Mouse (Mus musculus) cerebellum, adult 8-10 months (tissue): ENCODE measurements around the gene Rcbtb2.
"Not testable (repeated sequence)": the region's sequence is repeated elsewhere in the genome, so short reads cannot be mapped to it uniquely, and the experiment has no call there.

ENCODE experiments used
- DNase-seq: peaks from one replicate; pipeline ENCODE4 v3.0.0; 2022

Gene Rcbtb2

GRCm38 (mm10) chr14:73122923-73123278 is at the start of gene Rcbtb2:
Gene Rcbtb2, plus strand, starts transcription at chr14:73123037.
- no peak for DNase-seq

GRCm38 (mm10) chr14:73083563-73083962 is 39.3 kb upstream of the Rcbtb2 start:
- no peak for DNase-seq

DNA sequence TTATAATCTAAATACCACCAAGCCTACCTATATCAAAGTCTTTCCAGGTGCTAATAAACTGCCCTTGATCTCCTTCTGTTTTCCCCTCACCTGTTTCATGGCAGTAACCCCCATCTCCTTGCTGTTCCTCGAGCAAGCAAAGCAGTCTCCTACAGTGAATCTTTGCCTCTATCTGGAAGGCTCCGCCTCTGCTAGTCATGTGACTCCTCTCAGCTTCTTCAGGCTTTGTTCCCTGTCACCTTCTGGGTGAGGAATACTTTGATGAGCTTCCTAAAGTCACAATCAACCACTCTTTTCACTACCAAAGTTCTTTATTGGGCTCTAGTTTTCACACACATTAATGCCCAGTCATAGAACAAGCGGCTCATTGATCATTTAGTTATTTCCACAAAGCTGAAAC is 36.4 kb upstream of the Rcbtb2 start:
- DNase-seq: no peak

- DNase-seq: no peak
These were observed 35.6 kb upstream of the Rcbtb2 start for GRCm38 (mm10) chr14:73087247-73087646.

DNA sequence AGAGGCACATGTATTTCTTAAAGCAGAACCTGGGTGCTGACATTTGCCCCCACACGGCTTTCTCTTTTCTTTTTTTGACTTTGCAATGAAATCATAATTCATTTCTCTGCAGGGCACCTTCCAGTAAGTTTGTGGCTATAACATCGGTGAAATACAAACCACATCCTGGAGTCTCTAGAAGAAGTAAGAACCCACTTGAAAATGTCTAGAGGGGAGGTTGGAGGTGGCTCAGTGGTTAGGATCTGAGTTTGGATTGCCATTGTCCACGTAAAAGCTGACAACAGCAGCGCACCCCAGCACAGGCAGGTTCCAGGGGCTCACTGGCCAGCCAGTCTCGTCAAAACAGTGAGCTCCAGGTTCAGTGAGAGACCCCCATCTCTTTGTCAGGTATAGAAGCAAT is 35.1 kb upstream of the Rcbtb2 start:
- no peak for DNase-seq

- DNase-seq: no peak
These were observed 34.6 kb upstream of the Rcbtb2 start for GRCm38 (mm10) chr14:73088224-73088623.

DNA sequence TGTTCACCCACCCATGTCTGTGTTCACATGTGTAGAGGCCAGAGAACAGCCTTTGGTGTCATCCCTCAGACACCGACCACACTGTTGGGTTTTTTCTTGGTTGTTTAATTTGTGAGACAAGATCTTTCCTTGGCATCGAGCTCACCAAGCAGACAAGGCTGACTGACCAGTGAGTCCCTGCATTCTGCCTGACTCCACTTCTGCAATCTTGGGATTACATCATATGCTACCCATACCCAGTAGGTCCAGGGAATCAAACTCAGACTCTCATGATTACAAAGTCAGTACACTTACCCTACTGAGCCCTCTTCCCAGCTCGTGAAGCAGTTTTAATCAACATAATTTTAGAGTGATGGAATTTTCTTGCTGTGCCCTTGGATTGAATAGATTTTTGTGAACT is 30.0 kb upstream of the Rcbtb2 start:
- DNase-seq: no peak

DNA sequence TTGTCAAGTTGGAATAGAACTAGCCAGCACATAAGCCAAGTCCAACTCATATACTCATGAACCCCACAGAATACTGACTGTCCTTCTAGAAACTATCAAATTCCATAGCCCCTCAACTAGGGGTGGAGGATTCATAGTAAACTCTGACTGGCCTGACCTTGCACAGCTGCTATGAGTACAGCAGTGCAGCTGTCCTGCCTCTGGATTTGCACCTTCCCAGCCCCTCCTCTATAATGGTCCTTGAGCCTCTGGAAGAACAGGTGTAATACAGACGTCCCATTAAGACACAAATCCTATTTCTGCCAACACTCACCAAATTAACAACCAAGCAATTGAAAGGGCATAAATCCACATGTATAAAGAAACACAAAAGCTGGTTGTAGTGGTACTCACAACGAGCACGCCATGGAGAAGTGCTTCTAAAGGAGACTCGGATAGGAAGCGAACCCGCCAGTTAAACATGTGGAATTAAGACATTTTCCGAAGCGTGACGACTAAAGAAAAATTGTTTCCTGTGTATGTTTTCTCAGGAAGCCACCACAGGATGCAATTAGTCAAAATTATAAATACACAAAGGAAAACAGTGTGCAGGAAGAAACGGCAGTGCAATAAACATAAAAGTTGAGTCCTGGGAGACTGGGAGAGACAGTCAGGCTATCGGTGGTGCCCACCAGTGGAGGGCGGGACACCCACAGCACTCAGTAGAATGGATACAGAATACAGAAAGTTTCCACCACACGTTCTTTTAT is 27.9 kb upstream of the Rcbtb2 start:
- no peak for DNase-seq

- DNase-seq: peak; percentile 12
These were observed 24.0 kb upstream of the Rcbtb2 start for GRCm38 (mm10) chr14:73098677-73099387.

DNA sequence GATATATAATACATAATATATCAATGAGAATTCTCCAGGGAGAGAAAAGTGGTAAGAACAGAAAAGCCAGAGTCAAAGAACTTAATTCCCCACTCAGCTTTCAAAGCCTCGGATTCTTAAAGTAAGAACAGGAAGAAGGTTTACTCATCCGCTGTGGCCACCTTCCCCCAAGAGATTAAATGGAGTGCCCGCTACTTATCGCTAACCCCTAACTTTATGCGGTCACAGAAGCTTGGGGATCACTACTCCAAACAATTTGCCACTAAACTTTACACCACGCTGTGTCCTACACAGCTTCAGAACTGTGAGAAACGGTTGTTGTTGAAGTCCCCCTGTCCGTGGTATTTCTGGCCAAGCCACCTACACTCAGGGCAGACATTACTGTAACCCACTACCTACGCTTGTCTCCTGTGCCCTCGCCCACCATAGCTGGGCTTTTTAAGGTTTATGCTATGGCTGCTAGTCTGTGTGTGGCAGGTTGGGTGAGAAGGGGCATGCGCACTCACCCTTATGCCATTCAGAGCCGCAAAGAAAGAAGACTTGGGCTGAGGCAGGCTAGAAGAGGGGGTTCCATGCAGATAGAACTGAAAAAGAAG is 20.5 kb upstream of the Rcbtb2 start:
- DNase-seq: no peak

DNA sequence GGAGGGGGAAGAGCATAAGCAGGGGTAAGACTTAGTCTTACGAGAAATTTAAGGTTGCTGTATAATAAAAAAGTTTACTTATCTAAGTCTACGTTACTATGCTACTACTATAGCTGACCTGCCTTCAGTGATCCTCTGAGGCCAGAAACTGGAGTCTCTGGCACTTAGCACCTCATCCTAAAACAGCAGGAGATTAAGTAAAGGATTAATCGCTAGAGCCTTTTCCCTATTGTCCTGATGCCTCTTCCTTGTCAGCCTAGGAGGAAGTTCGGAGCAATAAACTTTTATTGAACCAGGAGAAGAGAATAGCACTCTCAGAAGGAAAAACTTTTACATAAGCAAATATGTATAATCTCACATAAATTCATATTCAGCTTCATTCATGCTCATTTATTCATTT is 19.9 kb upstream of the Rcbtb2 start:
- DNase-seq: not testable (repeated sequence)

DNA sequence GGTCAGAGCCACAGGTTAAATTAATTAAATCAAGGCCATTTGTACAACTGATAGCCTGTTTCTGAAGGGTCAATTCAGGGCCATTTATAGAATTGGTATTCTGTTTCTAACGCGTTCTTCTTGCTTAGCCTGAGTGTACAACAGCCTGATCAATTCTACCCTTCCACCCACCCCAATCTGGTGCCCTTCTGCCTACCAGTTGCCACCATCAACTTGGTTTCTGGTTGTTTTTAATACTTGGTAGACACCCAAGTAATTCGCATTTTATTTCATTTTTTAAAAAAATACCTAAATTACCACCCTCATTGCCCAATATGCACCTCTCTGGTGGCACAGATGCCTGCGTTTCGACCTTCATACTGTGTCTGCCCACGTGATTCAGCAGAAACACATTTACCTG is 17.9 kb upstream of the Rcbtb2 start:
- DNase-seq: no peak

DNA sequence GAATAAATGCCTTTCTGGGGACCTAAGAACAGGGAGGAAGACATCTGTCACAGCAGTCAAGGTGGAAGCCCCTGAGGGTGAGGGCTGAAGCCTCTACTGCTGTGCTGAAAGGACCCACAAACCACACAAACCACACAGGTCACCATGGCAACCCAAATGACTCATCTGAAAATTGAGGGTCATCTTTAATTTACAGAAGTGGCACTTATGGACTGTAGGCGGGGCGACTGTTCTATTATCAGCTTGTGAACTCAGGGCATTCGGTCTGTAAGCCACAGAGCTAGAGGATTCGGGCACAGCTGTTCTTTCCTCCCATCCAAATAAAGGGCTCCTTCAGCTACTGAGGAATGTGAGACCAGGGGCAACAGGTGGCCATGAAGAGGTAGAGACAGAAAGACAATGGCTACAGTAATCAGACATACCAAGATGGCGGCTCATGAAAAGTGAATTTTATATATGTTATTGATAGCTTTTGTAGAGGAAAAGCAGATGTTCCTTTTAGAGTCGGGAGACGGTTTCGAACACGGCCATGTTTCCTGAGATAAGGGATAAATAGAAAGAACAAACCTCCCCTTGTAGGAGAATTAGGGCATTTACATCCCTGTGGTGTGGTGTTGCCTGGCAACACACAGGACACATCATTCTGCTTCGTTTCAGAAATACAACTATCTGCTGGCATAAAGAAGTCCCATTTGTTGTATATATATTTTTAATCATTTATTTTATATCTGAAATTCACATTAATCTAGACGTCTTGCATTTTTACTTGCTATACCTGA is 17.2 kb upstream of the Rcbtb2 start:
- DNase-seq: no peak

- DNase-seq: peak; percentile 52
These were observed 16.6 kb upstream of the Rcbtb2 start for GRCm38 (mm10) chr14:73106234-73106711.

DNA sequence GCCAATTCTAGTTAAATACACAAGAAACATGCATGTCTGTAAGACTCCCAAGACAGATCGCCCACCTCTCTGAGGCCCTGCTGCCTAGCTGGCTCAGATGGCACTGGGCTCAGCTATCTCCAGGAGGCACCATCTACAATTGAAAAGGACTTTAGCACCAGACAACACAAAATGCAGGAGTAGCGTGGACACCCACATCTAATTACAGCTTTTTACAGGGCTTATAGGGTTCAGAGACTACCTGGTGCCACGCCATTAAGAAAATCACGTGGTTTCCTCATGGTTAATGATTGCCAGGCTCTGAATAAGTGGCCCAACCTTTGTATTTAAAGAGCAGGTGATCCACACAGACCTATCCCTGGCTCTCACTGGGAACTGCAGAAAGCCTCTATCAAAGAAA is 15.9 kb upstream of the Rcbtb2 start:
- DNase-seq: no peak

DNA sequence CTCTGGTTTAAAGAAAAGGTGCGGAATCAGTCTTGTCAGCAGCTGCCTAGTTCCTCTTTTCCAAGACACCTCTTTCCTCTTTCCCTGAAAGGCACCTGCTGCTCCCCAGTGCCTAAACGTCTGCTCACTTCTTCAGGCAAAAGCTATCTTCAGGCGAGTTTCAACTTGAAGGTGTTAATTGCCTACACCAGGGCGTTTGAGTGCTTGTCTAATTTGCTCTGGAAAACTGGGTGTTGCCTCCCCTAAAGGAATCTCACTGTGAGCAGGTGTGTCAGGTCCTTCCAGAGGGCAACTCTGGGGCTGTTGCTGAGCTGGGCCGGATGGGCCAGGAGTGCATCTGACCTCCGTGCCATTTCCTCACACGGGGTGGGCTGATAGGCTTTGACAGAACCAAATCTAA is 15.5 kb upstream of the Rcbtb2 start:
- no peak for DNase-seq

- DNase-seq: no peak
These were observed 14.9 kb upstream of the Rcbtb2 start for GRCm38 (mm10) chr14:73107952-73108351.

DNA sequence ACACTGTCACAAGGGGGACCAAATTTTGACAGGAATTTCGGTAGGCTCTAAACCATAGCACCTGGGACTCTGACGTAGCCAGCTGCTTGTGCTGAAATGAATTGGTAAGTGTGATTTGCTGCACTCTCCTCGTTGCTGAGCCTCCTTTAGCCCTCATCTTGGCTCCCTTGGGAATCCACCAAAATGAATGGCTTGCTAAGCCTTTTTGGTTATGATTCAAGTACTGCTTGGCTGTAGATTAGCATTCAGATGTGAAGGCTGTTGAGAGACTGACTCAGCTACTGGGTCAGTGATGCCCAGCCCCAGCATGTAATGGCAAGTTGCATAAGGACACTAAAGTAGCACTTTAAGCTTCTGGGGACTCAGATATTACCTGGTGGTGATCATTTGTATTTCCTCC is 12.2 kb upstream of the Rcbtb2 start:
- DNase-seq: no peak

GRCm38 (mm10) chr14:73111091-73111490 is 11.7 kb upstream of the Rcbtb2 start:
- no peak for DNase-seq

DNA sequence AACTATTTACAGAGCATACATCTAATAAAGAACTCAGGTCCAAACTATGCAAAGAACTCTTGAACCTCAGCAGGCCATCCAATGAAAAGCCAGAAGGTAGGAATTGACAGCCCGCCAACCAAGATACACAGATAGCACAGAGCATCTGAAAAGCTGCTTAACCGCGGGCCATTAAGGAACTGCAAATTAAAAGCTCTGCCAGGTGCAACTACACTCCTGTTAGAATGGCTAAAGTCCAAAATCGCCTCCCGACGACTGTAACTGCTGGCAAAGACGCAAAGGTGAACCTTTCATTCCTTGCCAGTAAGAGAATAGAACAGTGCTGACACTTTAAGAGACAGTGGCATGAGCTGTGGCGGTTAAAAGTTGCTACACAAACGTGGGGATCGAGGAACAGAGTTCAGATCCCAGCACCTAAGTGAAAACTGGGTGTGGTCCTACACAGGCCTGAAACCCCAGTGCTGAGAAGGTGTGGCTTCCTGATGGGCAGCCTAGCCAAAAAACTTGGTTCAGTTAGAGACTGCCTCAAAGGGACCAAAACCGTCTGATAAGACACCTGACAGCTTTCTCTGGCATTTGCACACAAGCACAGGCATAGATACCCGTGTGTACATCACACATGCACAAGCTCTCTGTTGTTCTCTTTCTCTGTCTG is 10.5 kb upstream of the Rcbtb2 start:
- no peak for DNase-seq

DNA sequence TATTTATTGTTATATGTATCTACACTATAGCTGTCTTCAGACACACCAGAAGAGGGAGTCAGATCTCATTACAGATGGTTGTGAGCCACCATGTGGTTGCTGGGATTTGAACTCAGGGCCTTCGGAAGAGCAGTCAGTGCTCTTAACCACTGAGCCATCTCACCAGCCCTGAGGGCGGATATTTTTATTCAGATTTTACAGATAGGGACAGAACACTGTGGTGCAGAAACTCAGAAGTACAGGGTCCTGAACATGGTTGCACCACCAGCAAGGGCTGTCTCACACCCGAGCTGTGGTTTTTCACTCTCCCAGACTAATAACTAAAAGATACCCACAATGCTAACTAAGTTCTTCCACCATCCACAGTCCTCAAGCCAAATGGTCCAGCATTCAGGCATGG is 7.9 kb upstream of the Rcbtb2 start:
- DNase-seq: not testable (repeated sequence)

DNA sequence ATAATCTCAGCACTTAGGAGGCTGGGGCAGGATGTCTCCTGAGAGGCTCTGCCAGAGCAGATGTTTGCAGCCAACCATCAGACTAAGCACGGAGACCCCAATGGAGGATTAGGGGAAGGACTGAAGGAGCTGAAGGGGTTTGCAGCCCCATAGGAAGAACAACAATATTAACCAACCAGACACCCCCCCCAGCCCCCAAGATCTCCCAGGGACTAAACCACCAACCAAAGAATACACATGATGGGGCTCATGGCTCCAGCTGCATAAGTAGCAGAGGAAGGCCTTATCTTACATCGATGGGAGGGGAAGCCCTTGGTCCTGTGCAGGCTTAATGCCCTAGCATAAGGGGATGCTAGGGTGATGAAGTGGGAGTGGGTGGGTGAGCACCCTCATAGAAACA is 6.5 kb upstream of the Rcbtb2 start:
- DNase-seq: no peak

DNA sequence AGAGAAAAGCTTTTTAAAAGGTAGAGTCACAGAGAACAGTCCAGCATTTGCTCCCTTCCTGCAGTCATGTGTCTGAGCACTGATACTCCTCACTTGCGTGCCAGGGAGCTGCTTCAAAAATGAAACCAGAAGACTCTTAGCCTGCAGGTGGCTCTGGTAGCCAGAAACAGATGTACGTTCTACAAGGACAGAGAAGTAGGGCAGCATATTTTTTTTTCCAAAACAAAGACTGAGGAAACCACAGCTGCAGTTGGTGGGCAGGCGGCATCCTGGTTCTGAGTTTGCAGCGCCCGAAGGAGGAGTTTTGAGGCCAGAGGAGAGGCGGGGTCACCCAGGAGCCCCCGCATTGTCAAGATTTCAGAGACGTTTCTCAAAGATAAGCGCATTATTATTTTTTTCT is 5.9 kb upstream of the Rcbtb2 start:
- DNase-seq: no peak
